Mouse (Mus musculus) stomach, embryonic 14.5 days (tissue): ENCODE results near the gene Spred1. TPM values are rescaled to one million over a fixed set of nuclear protein-coding genes. Genes with fewer than 3 reads are reported as not detected.

Source experiments
- ATAC-seq: fragments of 200-750 bp; cut with Nextera tagmentation; 2 replicates; pipeline ENCODE4 v1.8.0; 2017; ENCODE audit warnings: low read depth, moderate TSS enrichment; ENCODE audit not compliant: insufficient number of reproducible peaks, insufficient read depth, low FRiP score
- H3K27ac ChIP-seq: fragments of 300-500 bp; sonication (generic); 2 replicates; pipeline ENCODE4 v1.5.1; 2014; ENCODE audit warnings: mild to moderate bottlenecking, low read length, moderate library complexity, mixed read lengths
- H3K27me3 ChIP-seq: fragments of 300-500 bp; sonication (generic); 2 replicates; pipeline ENCODE4 v1.6.1; 2014; ENCODE audit warnings: low read length, control low read depth, mixed read lengths; ENCODE audit not compliant: control insufficient read depth, insufficient read depth
- H3K36me3 ChIP-seq: fragments of 300-500 bp; sonication (generic); 2 replicates; pipeline ENCODE4 v1.6.1; 2014; ENCODE audit warnings: mild to moderate bottlenecking, control low read depth, low read length, moderate library complexity, mixed read lengths; ENCODE audit not compliant: control insufficient read depth, insufficient read depth
- H3K4me1 ChIP-seq: fragments of 300-500 bp; sonication (generic); 2 replicates; pipeline ENCODE4 v1.6.1; 2014; ENCODE audit warnings: low read length, control low read depth, mixed read lengths; ENCODE audit not compliant: control insufficient read depth, insufficient read depth
- H3K4me2 ChIP-seq: fragments of 300-500 bp; sonication (generic); replicated peaks from 2 replicates; pipeline ENCODE4 v1.6.1; 2014; ENCODE audit warnings: low read depth, low read length, control low read depth
- H3K4me3 ChIP-seq: fragments of 300-500 bp; sonication (generic); 2 replicates; pipeline ENCODE4 v1.5.1; 2014; ENCODE audit warnings: low read depth, low read length, control low read depth
- H3K9ac ChIP-seq: fragments of 300-500 bp; sonication (generic); replicated peaks from 2 replicates; pipeline ENCODE4 v1.6.1; 2014; ENCODE audit warnings: low read depth, mild to moderate bottlenecking, control low read depth, low read length, moderate library complexity, mixed read lengths
- H3K9me3 ChIP-seq: fragments of 300-500 bp; sonication (generic); 2 replicates; pipeline ENCODE4 v1.6.1; 2016; ENCODE audit warnings: low read depth, low read length, control low read depth; ENCODE audit not compliant: control insufficient read depth
- WGBS: fragments of 180-500 bp; shearing (Covaris S2); extraction: QIAGEN DNeasy Blood & Tissue Kit; methylation state at CpG from one replicate; pipeline ENCODE4 v1.1.7; 2014; 5-methylcytosine and 5-hydroxymethylcytosine counted together
- polyA plus RNA-seq: library from polyadenylated mRNA; unstranded; fragments of >200 nt; fragmentation: Nextera tagmentation; extraction: Ambion mirVana; gene quantifications from 2 replicates; pipeline ENCODE4 v1.2.1, GENCODE M21; 2014

The Spred1 gene
- polyA plus RNA-seq, 1 experiment from 2014 or later: 18.0 TPM

GRCm38 (mm10) chr2:117176066-117176465 lies 54.9 kb downstream of the Spred1 start:
- Histone ChIP-seq H3K27me3 (no peaks in the 10 kb centered on the region), H3K9ac (no peak overlapping the region), H3K4me1 (no peaks in the 10 kb centered on the region), H3K27ac (no peak overlapping the region), H3K36me3 (peaks cover 36% of the 10 kb centered on the region), H3K4me3 (no peak overlapping the region), H3K4me2 (no peak overlapping the region), H3K9me3 (no peaks in the 10 kb centered on the region)
- 96% methylated on average over 4 of the region's 4 CpGs for WGBS
- ATAC-seq: no peak

- WGBS: 84% methylated on average over 4 of the region's 4 CpGs
- no peak overlapping the region for H3K9ac ChIP-seq
- no peak overlapping the region for H3K4me2 ChIP-seq
- H3K4me1 ChIP-seq: no peaks in the 10 kb centered on the region
- no peak overlapping the region for H3K4me3 ChIP-seq
- H3K27me3 ChIP-seq: no peaks in the 10 kb centered on the region
- H3K27ac ChIP-seq: no peak overlapping the region
- no peak for ATAC-seq
- peaks cover 37% of the 10 kb centered on the region for H3K36me3 ChIP-seq
- no peaks in the 10 kb centered on the region for H3K9me3 ChIP-seq
These were observed 55.8 kb downstream of the Spred1 start for GRCm38 (mm10) chr2:117176937-117177336.

GRCm38 (mm10) chr2:117180250-117180885 lies 59.2 kb downstream of the Spred1 start:
- H3K36me3 ChIP-seq: peaks cover 50% of the 10 kb centered on the region
- WGBS: 39% methylated on average over 7 of the region's 7 CpGs
- ATAC-seq: peak; percentile 56; the same call in 1 of the 2 replicates

GRCm38 (mm10) chr2:117185587-117185986 lies 64.4 kb downstream of the Spred1 start:
- Histone ChIP-seq H3K4me2 (no peak overlapping the region), H3K36me3 (peaks cover 32% of the 10 kb centered on the region), H3K27me3 (no peaks in the 10 kb centered on the region), H3K27ac (no peak overlapping the region), H3K9ac (no peak overlapping the region), H3K4me3 (no peak overlapping the region), H3K9me3 (no peaks in the 10 kb centered on the region), H3K4me1 (no peaks in the 10 kb centered on the region)
- no peak for ATAC-seq
- 88% methylated on average over 4 of the region's 4 CpGs for WGBS

More at GRCm38 (mm10) chr2:117180250-117180885, 59.2 kb downstream of the Spred1 start:
- H3K27me3 ChIP-seq: no peaks in the 10 kb centered on the region
- no peaks in the 10 kb centered on the region for H3K4me1 ChIP-seq
- no peak overlapping the region for H3K9ac ChIP-seq
- H3K9me3 ChIP-seq: no peaks in the 10 kb centered on the region
- no peak overlapping the region for H3K4me2 ChIP-seq
- no peak overlapping the region for H3K27ac ChIP-seq
- H3K4me3 ChIP-seq: no peak overlapping the region

- ATAC-seq: no peak
- no peak overlapping the region for H3K9ac ChIP-seq
These were observed 69.7 kb downstream of the Spred1 start for GRCm38 (mm10) chr2:117190915-117191314.

GRCm38 (mm10) chr2:117194309-117194708 lies 73.1 kb downstream of the Spred1 start:
- ATAC-seq: no peak
- no peaks in the 10 kb centered on the region for H3K9me3 ChIP-seq

More at GRCm38 (mm10) chr2:117190915-117191314, 69.7 kb downstream of the Spred1 start:
- Histone ChIP-seq H3K9me3 (no peaks in the 10 kb centered on the region), H3K27me3 (no peaks in the 10 kb centered on the region), H3K4me1 (no peaks in the 10 kb centered on the region), H3K27ac (no peak overlapping the region), H3K4me2 (no peak overlapping the region), H3K4me3 (no peak overlapping the region), H3K36me3 (peaks cover 4% of the 10 kb centered on the region)

GRCm38 (mm10) chr2:117195151-117195550 lies 74.0 kb downstream of the Spred1 start:
- no peak for ATAC-seq
- H3K4me1 ChIP-seq: peaks cover 4% of the 10 kb centered on the region; the same call in 1 of the 2 replicates
- H3K9ac ChIP-seq: no peak overlapping the region
- WGBS: 51% methylated on average over 2 of the region's 2 CpGs
- H3K4me2 ChIP-seq: no peak overlapping the region
- H3K36me3 ChIP-seq: no peaks in the 10 kb centered on the region; the same call in 1 of the 2 replicates
- H3K27ac ChIP-seq: no peak overlapping the region
- no peaks in the 10 kb centered on the region for H3K27me3 ChIP-seq
- no peaks in the 10 kb centered on the region for H3K9me3 ChIP-seq
- H3K4me3 ChIP-seq: no peak overlapping the region

More at GRCm38 (mm10) chr2:117194309-117194708, 73.1 kb downstream of the Spred1 start:
- no peak overlapping the region for H3K4me2 ChIP-seq
- H3K27me3 ChIP-seq: no peaks in the 10 kb centered on the region
- H3K27ac ChIP-seq: no peak overlapping the region
- no peak overlapping the region for H3K9ac ChIP-seq
- H3K36me3 ChIP-seq: no peaks in the 10 kb centered on the region; the same call in 1 of the 2 replicates
- no peaks in the 10 kb centered on the region for H3K4me1 ChIP-seq
- no peak overlapping the region for H3K4me3 ChIP-seq

- H3K4me3 ChIP-seq: no peak overlapping the region
- H3K27ac ChIP-seq: no peak overlapping the region
- no peak overlapping the region for H3K4me2 ChIP-seq
- no peak for ATAC-seq
- H3K27me3 ChIP-seq: no peaks in the 10 kb centered on the region
- WGBS: 56% methylated on average over 6 of the region's 7 CpGs
- H3K4me1 ChIP-seq: peaks cover 5% of the 10 kb centered on the region; the same call in 1 of the 2 replicates
- no peaks in the 10 kb centered on the region for H3K36me3 ChIP-seq
- H3K9me3 ChIP-seq: no peaks in the 10 kb centered on the region
- H3K9ac ChIP-seq: no peak overlapping the region
These were observed 74.4 kb downstream of the Spred1 start for GRCm38 (mm10) chr2:117195578-117195977.
